Mouse (Mus musculus) gastrocnemius, adult 8-10 months (tissue): ENCODE results near the gene Zfp148. TPM values are rescaled to one million over a fixed set of nuclear protein-coding genes. Genes with fewer than 3 reads are reported as not detected.
A peak's percentile ranks its signal among the peaks of the same experiment; 100 is the strongest.
"Not testable (repeated sequence)": the region's sequence is repeated elsewhere in the genome, so short reads cannot be mapped to it uniquely, and the experiment has no call there.

Source experiments
- DNase-seq, 2 experiments: peaks; one replicate each; pipeline ENCODE4 v3.0.0; 2022; ENCODE audit warnings: low spot score in 2 of 2
- total RNA-seq, 4 experiments: library from RNA; stranded (reverse); gene quantifications; 2 replicates each; pipeline ENCODE4 v1.2.4; 2022

Gene Zfp148
- total RNA-seq, 4 experiments from 2014 or later = 21.7 to 33.4 (median 27.0) TPM

- DNase-seq = no peak
These were observed 1.1 kb downstream of the Zfp148 start for GRCm38 (mm10) chr16:33381614-33382245.

- DNase-seq = no peak
These were observed 1.7 kb downstream of the Zfp148 start for GRCm38 (mm10) chr16:33382341-33382740.

- DNase-seq = no peak
These were observed 2.9 kb downstream of the Zfp148 start for GRCm38 (mm10) chr16:33383584-33383983.

GRCm38 (mm10) chr16:33384057-33384456, 3.4 kb downstream of the Zfp148 start:
- DNase-seq = not testable (repeated sequence)

- DNase-seq = no peak
These were observed 6.4 kb downstream of the Zfp148 start for GRCm38 (mm10) chr16:33387013-33387412.

GRCm38 (mm10) chr16:33387420-33387819, 6.8 kb downstream of the Zfp148 start:
- no peak for DNase-seq

GRCm38 (mm10) chr16:33399913-33400782, 19.5 kb downstream of the Zfp148 start:
- DNase-seq = peak; percentile 67 to 79

- no peak for DNase-seq
These were observed 20.3 kb downstream of the Zfp148 start for GRCm38 (mm10) chr16:33400943-33401342.

- no peak for DNase-seq
These were observed 22.6 kb downstream of the Zfp148 start for GRCm38 (mm10) chr16:33403258-33403657.

- DNase-seq = no peak
These were observed 23.4 kb downstream of the Zfp148 start for GRCm38 (mm10) chr16:33404055-33404454.

- DNase-seq = no peak
These were observed 24.9 kb downstream of the Zfp148 start for GRCm38 (mm10) chr16:33405487-33405886.

- no peak for DNase-seq
These were observed 29.5 kb downstream of the Zfp148 start for GRCm38 (mm10) chr16:33410151-33410550.

- no peak for DNase-seq
These were observed 30.0 kb downstream of the Zfp148 start for GRCm38 (mm10) chr16:33410605-33411004.

- no peak for DNase-seq
These were observed 33.6 kb downstream of the Zfp148 start for GRCm38 (mm10) chr16:33414191-33414590.

- no peak for DNase-seq
These were observed 35.0 kb downstream of the Zfp148 start for GRCm38 (mm10) chr16:33415607-33416006.

- DNase-seq = no peak
These were observed 47.7 kb downstream of the Zfp148 start for GRCm38 (mm10) chr16:33428327-33428726.

- no peak for DNase-seq
These were observed 51.0 kb downstream of the Zfp148 start for GRCm38 (mm10) chr16:33431660-33432059.

GRCm38 (mm10) chr16:33441065-33441464, 60.4 kb downstream of the Zfp148 start:
- no peak for DNase-seq

- DNase-seq = no peak
These were observed 66.2 kb downstream of the Zfp148 start for GRCm38 (mm10) chr16:33446830-33447229.

GRCm38 (mm10) chr16:33453826-33454225, 73.2 kb downstream of the Zfp148 start:
- DNase-seq = no peak

GRCm38 (mm10) chr16:33454306-33454705, 73.7 kb downstream of the Zfp148 start:
- no peak for DNase-seq

- no peak for DNase-seq
These were observed 74.8 kb downstream of the Zfp148 start for GRCm38 (mm10) chr16:33455263-33455910.
